Mouse (Mus musculus) bone marrow macrophage, adult 2 months (primary cell): ENCODE results near the gene Fbxo17. TPM values are rescaled to one million over a fixed set of nuclear protein-coding genes. Genes with fewer than 3 reads are reported as not detected.
"Not testable (repeated sequence)": the region's sequence is repeated elsewhere in the genome, so short reads cannot be mapped to it uniquely, and the experiment has no call there.

Experiments used
- H3K27ac ChIP-seq: 2 replicates; pipeline ENCODE4 v1.5.1; 2012; ENCODE audit warnings: low read depth, low read length; ENCODE audit not compliant: insufficient read depth
- H3K4me1 ChIP-seq: 2 replicates; pipeline ENCODE4 v1.6.1; 2012; ENCODE audit warnings: low read length; ENCODE audit not compliant: control insufficient read depth, insufficient read depth
- H3K4me3 ChIP-seq: 2 replicates; pipeline ENCODE4 v1.5.1; 2012; ENCODE audit warnings: mild to moderate bottlenecking, low read length, moderate library complexity; ENCODE audit not compliant: insufficient read depth
- CTCF ChIP-seq: IDR thresholded peaks from 2 replicates; pipeline ENCODE4 v1.5.1; 2012; ENCODE audit warnings: low read depth, mild to moderate bottlenecking, low read length, moderate library complexity
- POLR2A ChIP-seq: IDR thresholded peaks from 2 replicates; pipeline ENCODE4 v1.6.1; 2012; ENCODE audit warnings: mild to moderate bottlenecking, low read depth, low read length, borderline replicate concordance
- polyA plus RNA-seq: library from polyadenylated mRNA; stranded (reverse); fragments of >200 nt; gene quantifications from 2 replicates; pipeline ENCODE4 v1.2.4, GENCODE M21; 2012; ENCODE audit not compliant: missing spikeins, insufficient read depth, insufficient read length

Fbxo17 gene
- 0.47 and 0.92 TPM in 2 replicates for polyA plus RNA-seq

- H3K27ac ChIP-seq: no peak within 1 kb of the TSS
These were observed at the start of gene Fbxo17 for GRCm38 (mm10) chr7:28716590-28717281. TSS of gene Fbxo17 (plus strand) at chr7:28716804.

GRCm38 (mm10) chr7:28671172-28671571 is 45.4 kb upstream of the Fbxo17 start:
- no peak overlapping the region for H3K27ac ChIP-seq
- peaks cover 10% of the 10 kb centered on the region for H3K4me1 ChIP-seq
- H3K4me3 ChIP-seq: no peak overlapping the region
- no peak for TF ChIP-seq POLR2A
- no peak for TF ChIP-seq CTCF

More at GRCm38 (mm10) chr7:28716590-28717281, at the start of gene Fbxo17:
- TF ChIP-seq CTCF: no peak
- no peak for TF ChIP-seq POLR2A
- Histone ChIP-seq H3K4me3 (peak within 1 kb of the TSS; percentile 57), H3K4me1 (no peaks in the 10 kb centered on the region)

DNA sequence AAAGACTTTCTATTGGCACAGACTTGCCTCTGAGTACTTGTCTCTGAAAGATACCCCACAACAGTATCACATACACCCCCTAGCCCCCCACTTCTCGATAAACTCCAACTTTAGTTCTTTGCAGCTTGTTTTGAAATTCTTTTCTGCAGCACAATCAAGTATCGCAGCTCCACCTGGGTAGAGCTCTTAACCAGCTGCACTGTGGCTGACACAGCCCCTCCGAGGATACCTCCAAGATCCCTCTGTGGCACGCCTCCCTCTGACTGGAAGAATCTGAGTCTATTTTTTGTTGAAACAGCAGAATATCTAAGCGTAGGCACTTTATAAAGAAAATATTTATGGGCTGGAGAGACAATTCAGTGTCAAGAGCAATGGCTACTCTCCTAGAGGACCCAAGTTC is 44.3 kb upstream of the Fbxo17 start:
- Histone ChIP-seq H3K4me3 (no peak overlapping the region), H3K27ac (no peak overlapping the region), H3K4me1 (peaks cover 10% of the 10 kb centered on the region)
- TF ChIP-seq CTCF (no peak), POLR2A (no peak)

DNA sequence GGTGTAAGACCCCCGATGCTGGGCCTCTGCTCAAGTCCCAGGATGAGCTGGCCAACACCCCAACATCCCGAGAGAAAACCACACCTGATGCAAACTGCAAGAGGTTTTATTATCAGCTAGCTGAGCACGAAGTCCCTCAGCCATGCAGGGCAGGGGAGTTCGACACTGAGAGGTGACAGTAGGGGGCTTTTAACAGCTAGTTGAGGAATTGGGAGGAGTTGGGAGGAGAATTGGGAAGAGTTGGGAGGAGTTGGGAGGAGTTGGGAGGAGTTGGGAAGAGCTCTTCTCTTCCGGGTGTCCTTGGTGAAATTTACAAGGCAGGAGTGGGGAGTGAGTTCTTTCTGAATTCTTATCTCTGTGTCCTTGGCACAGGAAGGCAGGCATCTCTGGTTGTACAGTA is 43.8 kb upstream of the Fbxo17 start:
- H3K4me1 ChIP-seq, H3K4me3 ChIP-seq, H3K27ac ChIP-seq: not testable (repeated sequence)

- Histone ChIP-seq H3K4me1 (peaks cover 10% of the 10 kb centered on the region), H3K4me3 (peak overlapping the region; percentile 39), H3K27ac (no peak overlapping the region)
- no peak for TF ChIP-seq POLR2A
- TF ChIP-seq CTCF: no peak
These were observed 41.6 kb upstream of the Fbxo17 start for GRCm38 (mm10) chr7:28674994-28675393.

DNA sequence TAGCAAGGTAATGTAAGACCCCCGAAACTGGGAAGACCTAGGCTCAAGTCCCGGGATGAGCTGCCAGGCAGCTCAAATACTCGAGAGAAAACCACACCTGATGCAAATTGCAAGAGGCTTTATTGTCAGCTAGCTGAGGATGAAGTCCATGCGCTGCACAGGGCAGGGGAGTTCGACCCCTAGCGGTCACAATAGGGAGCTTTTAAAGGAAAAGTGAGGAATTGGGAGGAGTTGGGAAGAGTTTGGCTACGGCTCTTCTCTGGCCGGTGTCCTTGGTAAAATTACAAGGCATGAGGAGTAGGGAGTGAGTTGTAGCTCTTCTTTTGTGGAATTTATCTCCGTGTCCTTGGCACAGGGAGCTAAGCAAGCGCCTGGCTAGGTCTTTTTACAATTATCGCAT is 40.9 kb upstream of the Fbxo17 start:
- no peak overlapping the region for H3K27ac ChIP-seq
- no peak overlapping the region for H3K4me3 ChIP-seq
- H3K4me1 ChIP-seq: peaks cover 10% of the 10 kb centered on the region
- TF ChIP-seq POLR2A (no peak), CTCF (no peak)

- H3K4me1 ChIP-seq: peaks cover 6% of the 10 kb centered on the region; the same call in 1 of the 2 replicates
- no peak for TF ChIP-seq POLR2A
- no peak overlapping the region for H3K27ac ChIP-seq
- no peak overlapping the region for H3K4me3 ChIP-seq
These were observed 39.6 kb upstream of the Fbxo17 start for GRCm38 (mm10) chr7:28676811-28677541.

DNA sequence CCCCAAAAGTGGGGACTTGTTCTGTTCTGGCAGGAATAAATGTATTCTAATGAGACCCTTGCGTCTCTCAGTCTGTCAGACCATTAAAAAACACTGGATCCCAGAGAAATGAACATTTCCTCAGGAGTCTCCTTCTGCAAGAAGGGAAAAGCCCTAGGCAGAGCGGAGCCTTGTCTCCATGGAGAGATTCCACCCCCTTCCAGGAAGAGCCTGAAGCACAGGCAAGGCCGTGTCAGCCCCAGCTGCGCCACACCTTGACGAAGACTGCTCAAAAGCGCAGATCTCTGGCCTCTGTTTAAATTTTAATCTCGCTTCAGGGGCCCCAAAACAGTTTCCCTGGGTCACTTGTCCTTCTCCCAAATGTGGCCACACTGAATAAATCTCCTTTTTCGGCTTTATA is 39.0 kb upstream of the Fbxo17 start:
- TF ChIP-seq POLR2A (no peak), CTCF (no peak)
- H3K27ac ChIP-seq: no peak overlapping the region

DNA sequence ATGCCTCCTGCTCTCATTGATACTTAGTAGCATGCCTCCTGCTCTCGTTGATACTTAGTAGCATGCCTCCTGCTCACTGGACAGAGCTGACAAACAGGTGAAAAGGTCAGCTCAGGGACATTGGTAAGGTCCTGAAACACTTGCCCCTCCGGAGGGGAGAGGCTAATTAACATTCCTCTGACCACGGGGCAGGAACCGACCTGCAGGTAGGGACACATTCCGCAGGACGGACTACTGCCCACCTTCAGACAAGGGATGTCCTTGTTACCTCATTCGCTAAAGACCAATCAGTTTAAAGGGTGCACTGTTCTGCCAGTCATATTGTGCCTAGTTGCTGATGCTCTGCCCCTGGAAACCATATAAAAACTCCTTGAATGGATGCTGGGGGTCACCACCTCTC is 25.5 kb upstream of the Fbxo17 start:
- Histone ChIP-seq H3K4me3 (no peak overlapping the region), H3K27ac (no peak overlapping the region), H3K4me1 (no peaks in the 10 kb centered on the region)
- no peak for TF ChIP-seq POLR2A
- no peak for TF ChIP-seq CTCF

More for the DNA sequence above, 39.0 kb upstream of the Fbxo17 start:
- no peak overlapping the region for H3K4me3 ChIP-seq
- peaks cover 6% of the 10 kb centered on the region; the same call in 1 of the 2 replicates for H3K4me1 ChIP-seq
